8 mouse cellular contexts compared by ENCODE assay signal in genomic region chr10:112138050-112138870, GRCm38 (mm10). TPM values are rescaled to one million over a fixed set of nuclear protein-coding genes. Genes with fewer than 3 reads are reported as not detected.
DNase-seq lines count a peak whose midpoint lies in the region; ATAC-seq and TF ChIP-seq lines count a peak whose summit lies in the region.

No protein-coding gene starts in this region.

- 18% methylated on average over 9 of the region's 9 CpGs for WGBS in bone marrow, adult 2 months
- WGBS in forebrain, postnatal 0 days: 16% methylated on average over 9 of the region's 9 CpGs
- WGBS in limb, embryonic 14.5 days: 19% methylated on average over 9 of the region's 9 CpGs
- 16% methylated on average over 9 of the region's 9 CpGs for WGBS in midbrain, embryonic 15.5 days

- H3K27me3 ChIP-seq in forebrain, postnatal 0 days (ENCODE audit: insufficient read depth, low read length): no peaks in the 10 kb centered on the region
- no peaks in the 10 kb centered on the region for H3K27me3 ChIP-seq in limb, embryonic 14.5 days (ENCODE audit: control insufficient read depth, insufficient read depth, low read length)
- no peaks in the 10 kb centered on the region for H3K27me3 ChIP-seq in midbrain, embryonic 15.5 days (replicated peaks)

- H3K4me1 ChIP-seq in bone marrow, adult 2 months (ENCODE audit: control insufficient read depth, insufficient read depth, low read length): peaks cover 2% of the 10 kb centered on the region; the same call in 1 of the 2 replicates
- H3K4me1 ChIP-seq in forebrain, postnatal 0 days (ENCODE audit: insufficient read depth): no peaks in the 10 kb centered on the region
- H3K4me1 ChIP-seq in limb, embryonic 14.5 days (ENCODE audit: control insufficient read depth, insufficient read depth, low read length): no peaks in the 10 kb centered on the region
- no peaks in the 10 kb centered on the region for H3K4me1 ChIP-seq in midbrain, embryonic 15.5 days

- peak overlapping the region; percentile 46 for H3K4me2 ChIP-seq in forebrain, postnatal 0 days (ENCODE audit: low read depth)
- H3K4me2 ChIP-seq in limb, embryonic 14.5 days (replicated peaks; ENCODE audit: low read depth, low read length, severe bottlenecking): peak overlapping the region; percentile 35
- peak overlapping the region; percentile 49 for H3K4me2 ChIP-seq in midbrain, embryonic 15.5 days

- H3K36me3 ChIP-seq in forebrain, postnatal 0 days (ENCODE audit: insufficient read depth): no peaks in the 10 kb centered on the region
- H3K36me3 ChIP-seq in limb, embryonic 14.5 days (ENCODE audit: control insufficient read depth, insufficient read depth, low read length): no peaks in the 10 kb centered on the region
- no peaks in the 10 kb centered on the region for H3K36me3 ChIP-seq in midbrain, embryonic 15.5 days (replicated peaks)

- peak; percentile 15; the same call in 1 of the 2 replicates for TF ChIP-seq CTCF in bone marrow, adult 2 months (IDR thresholded peaks at IDR 0.05; ENCODE audit: control insufficient read depth, insufficient read depth, low read length)
- TF ChIP-seq CTCF in forebrain, postnatal 0 days (IDR thresholded peaks at IDR 0.05; ENCODE audit: low read depth): peak; percentile 76

- peak; percentile 98 for ATAC-seq in forebrain, postnatal 0 days
- peak; percentile 70; the same call in 1 of the 2 replicates for ATAC-seq in limb, embryonic 14.5 days (ENCODE audit: low FRiP score, low read depth)
- ATAC-seq in midbrain, embryonic 15.5 days (replicated peaks): peak; percentile 96
- no peak for ATAC-seq in erythroblast, adult 5-6 weeks (replicated peaks; ENCODE audit: low FRiP score, poor library complexity, severe bottlenecking)

- peak; percentile 10 for DNase-seq in gastrocnemius, postnatal 14 days
- no peak for DNase-seq in gastrocnemius, adult 8-10 months (ENCODE audit: low spot score in 2 of 2)
- DNase-seq in forebrain, postnatal 0 days: peak; percentile 93
- peak; percentile 23 for DNase-seq in kidney, adult 9 months
- DNase-seq in limb, embryonic 14.5 days (ENCODE audit: low spot score): peak; percentile 77

- no peak overlapping the region for H3K27ac ChIP-seq in bone marrow, adult 2 months (ENCODE audit: control insufficient read depth, insufficient read depth, low read depth, low read length, poor library complexity)
- no peak overlapping the region for H3K27ac ChIP-seq in forebrain, postnatal 0 days (ENCODE audit: low read depth, low read length)
- H3K27ac ChIP-seq in limb, embryonic 14.5 days (replicated peaks; ENCODE audit: low read depth, low read length): no peak overlapping the region
- peak overlapping the region; percentile 70 for H3K27ac ChIP-seq in midbrain, embryonic 15.5 days

- intact Hi-C loops in gastrocnemius, postnatal 14 days (cut with DNase I; ENCODE audit: low total_unique reads): no loop called here

- peak overlapping the region; percentile 28 for H3K4me3 ChIP-seq in bone marrow, adult 2 months (replicated peaks; ENCODE audit: control insufficient read depth, low read depth, low read length)
- H3K4me3 ChIP-seq in forebrain, postnatal 0 days (ENCODE audit: low read depth, low read length): peak overlapping the region; percentile 31
- peak overlapping the region; percentile 28 for H3K4me3 ChIP-seq in limb, embryonic 14.5 days (replicated peaks; ENCODE audit: low read length)
- H3K4me3 ChIP-seq in midbrain, embryonic 15.5 days: peak overlapping the region; percentile 34

- H3K9ac ChIP-seq in forebrain, postnatal 0 days: peak overlapping the region; percentile 52; the same call in 1 of the 2 replicates
- H3K9ac ChIP-seq in limb, embryonic 14.5 days (ENCODE audit: low read depth, low read length, severe bottlenecking): no peak overlapping the region
- H3K9ac ChIP-seq in midbrain, embryonic 15.5 days: peak overlapping the region; percentile 29; the same call in 1 of the 2 replicates

- no peak for TF ChIP-seq POLR2A in bone marrow, adult 2 months (IDR thresholded peaks at IDR 0.05; ENCODE audit: borderline replicate concordance, control insufficient read depth, low read depth, low read length)
- TF ChIP-seq POLR2A in limb, embryonic 14.5 days (IDR thresholded peaks at IDR 0.05; ENCODE audit: borderline replicate concordance, extremely low read depth, insufficient read depth, insufficient read length): 0 out of 2 replicates have a peak, but pooled peaks have one; percentile 16

- no peaks in the 10 kb centered on the region for H3K9me3 ChIP-seq in forebrain, postnatal 0 days (ENCODE audit: low read length)
- no peaks in the 10 kb centered on the region for H3K9me3 ChIP-seq in limb, embryonic 14.5 days (ENCODE audit: control insufficient read depth, low read length)
- H3K9me3 ChIP-seq in midbrain, embryonic 15.5 days: no peaks in the 10 kb centered on the region

RNA-seq across cellular contexts. Expression of gene Glipr1l3, which starts 21.9 kb away (rescaled TPM):
- total RNA-seq in gastrocnemius, postnatal 14 days (2021): not detected
- total RNA-seq in gastrocnemius, adult 8-10 months (2022): not detected
- polyA plus RNA-seq in bone marrow, adult 2 months (2011; ENCODE audit: insufficient read depth, insufficient read length, low replicate concordance, missing spikeins): not detected in 2 replicates
- 1.2 and 1.5 TPM in 2 replicates for total RNA-seq in forebrain, postnatal 0 days (2014; rRNA removed)
- 0.49 and 0.64 TPM in 2 replicates for polyA plus RNA-seq in forebrain, postnatal 0 days (2015; fragmentation: Nextera tagmentation; extraction: Ambion mirVana)
- not detected in 2 replicates for polyA plus RNA-seq in limb, embryonic 14.5 days (2012; rRNA removed)
- not detected in 2 replicates for polyA plus RNA-seq in limb, embryonic 14.5 days (2014; fragmentation: Nextera tagmentation; extraction: Ambion mirVana)
- polyA plus RNA-seq in midbrain, embryonic 15.5 days (2015; fragmentation: Nextera tagmentation; extraction: Ambion mirVana): 0.45 and 0.86 TPM in 2 replicates
- not detected in 2 replicates for total RNA-seq in erythroblast, adult 5-6 weeks (2015; ENCODE audit: low replicate concordance)
- total RNA-seq in erythroblast, adult 5-6 weeks (2017; ENCODE audit: low replicate concordance): not detected in 2 replicates

RNA-seq across cellular contexts. Expression of gene Caps2, which starts 25.2 kb away (rescaled TPM):
- total RNA-seq in gastrocnemius, postnatal 14 days (2021): not detected
- total RNA-seq in gastrocnemius, adult 8-10 months (2022): not detected
- not detected in 2 replicates for polyA plus RNA-seq in bone marrow, adult 2 months (2011; ENCODE audit: insufficient read depth, insufficient read length, low replicate concordance, missing spikeins)
- 0.24 and 0.69 TPM in 2 replicates for total RNA-seq in forebrain, postnatal 0 days (2014; rRNA removed)
- 0.36 and 0.59 TPM in 2 replicates for polyA plus RNA-seq in forebrain, postnatal 0 days (2015; fragmentation: Nextera tagmentation; extraction: Ambion mirVana)
- 0.37 and 0.40 TPM in 2 replicates for polyA plus RNA-seq in limb, embryonic 14.5 days (2012; rRNA removed)
- 0.28 and 0.33 TPM in 2 replicates for polyA plus RNA-seq in limb, embryonic 14.5 days (2014; fragmentation: Nextera tagmentation; extraction: Ambion mirVana)
- 0.47 and 0.58 TPM in 2 replicates for polyA plus RNA-seq in midbrain, embryonic 15.5 days (2015; fragmentation: Nextera tagmentation; extraction: Ambion mirVana)
- not detected in 2 replicates for total RNA-seq in erythroblast, adult 5-6 weeks (2015; ENCODE audit: low replicate concordance)
- total RNA-seq in erythroblast, adult 5-6 weeks (2017; ENCODE audit: low replicate concordance): not detected in 2 replicates

RNA-seq across cellular contexts. Expression of gene Glipr1l2, which starts 55.1 kb away (rescaled TPM):
- total RNA-seq in gastrocnemius, postnatal 14 days (2021): not detected
- total RNA-seq in gastrocnemius, adult 8-10 months (2022): not detected
- not detected in 2 replicates for polyA plus RNA-seq in bone marrow, adult 2 months (2011; ENCODE audit: insufficient read depth, insufficient read length, low replicate concordance, missing spikeins)
- not detected in 2 replicates for total RNA-seq in forebrain, postnatal 0 days (2014; rRNA removed)
- polyA plus RNA-seq in forebrain, postnatal 0 days (2015; fragmentation: Nextera tagmentation; extraction: Ambion mirVana): not detected in 2 replicates
- not detected in 2 replicates for polyA plus RNA-seq in limb, embryonic 14.5 days (2012; rRNA removed)
- not detected in 2 replicates for polyA plus RNA-seq in limb, embryonic 14.5 days (2014; fragmentation: Nextera tagmentation; extraction: Ambion mirVana)
- polyA plus RNA-seq in midbrain, embryonic 15.5 days (2015; fragmentation: Nextera tagmentation; extraction: Ambion mirVana): not detected in 2 replicates
- not detected in 2 replicates for total RNA-seq in erythroblast, adult 5-6 weeks (2015; ENCODE audit: low replicate concordance)
- 0.85 TPM in 1 of 2 replicates, not detected in the other for total RNA-seq in erythroblast, adult 5-6 weeks (2017; ENCODE audit: low replicate concordance)

Comparison
In these comparisons a context has a peak if more than half of its experiments do, and no peak if none do; other contexts are left out.
1. DNase-seq: peak in gastrocnemius, postnatal 14 days (single experiment), forebrain, postnatal 0 days (single experiment), kidney, adult 9 months (single experiment) and limb, embryonic 14.5 days (single experiment); none in gastrocnemius, adult 8-10 months (0 of 2).
2. Peak in every context shown above with its lines, with median percentiles within 50 percentile points of each other: H3K4me3 ChIP-seq and H3K4me2 ChIP-seq.